Mouse (Mus musculus): ENCODE measurements at regions not wholly inside any gene's neighbourhood (a gene's known extent, or its start where the extent isn't known, plus 50 kb on each side); places are given as distances from the start of the nearest gene placed in this dataset.

GRCm38 (mm10) chr13:45267906-45268305 is 121.6 kb upstream of the Mylip start:
- DNase-seq (ENCODE audit: low read depth, low spot score) = no peak
- 88% methylated on average over 4 of the region's 4 CpGs for WGBS

- DNase-seq (ENCODE audit: low read depth, low spot score) = no peak
- WGBS = 46% methylated on average over 8 of the region's 8 CpGs
Observed at GRCm38 (mm10) chr13:45274261-45274884, 115.2 kb upstream of the Mylip start.

- 86% methylated on average over 5 of the region's 5 CpGs for WGBS
- DNase-seq (ENCODE audit: low read depth, low spot score) = no peak
Observed at GRCm38 (mm10) chr13:45275391-45275790, 114.2 kb upstream of the Mylip start.

GRCm38 (mm10) chr13:45277842-45278416 is 111.6 kb upstream of the Mylip start:
- WGBS = 55% methylated on average over 7 of the region's 7 CpGs
- no peak for DNase-seq (ENCODE audit: low read depth, low spot score)

- 71% methylated on average over 8 of the region's 8 CpGs for WGBS
- no peak for DNase-seq (ENCODE audit: low read depth, low spot score)
Observed at GRCm38 (mm10) chr13:45281106-45281505, 108.4 kb upstream of the Mylip start.

- no peak for DNase-seq (ENCODE audit: low read depth, low spot score)
- 97% methylated on average over 2 of the region's 2 CpGs for WGBS
Observed at GRCm38 (mm10) chr13:45286651-45287050, 102.9 kb upstream of the Mylip start.

GRCm38 (mm10) chr13:45287217-45287616 is 102.3 kb upstream of the Mylip start:
- no peak for DNase-seq (ENCODE audit: low read depth, low spot score)
- 89% methylated on average over 4 of the region's 4 CpGs for WGBS

GRCm38 (mm10) chr13:45289976-45290375 is 99.6 kb upstream of the Mylip start:
- no peak for DNase-seq (ENCODE audit: low read depth, low spot score)
- WGBS = 92% methylated on average over 11 of the region's 11 CpGs

GRCm38 (mm10) chr13:45294691-45295090 is 94.9 kb upstream of the Mylip start:
- no peak for DNase-seq (ENCODE audit: low read depth, low spot score)
- WGBS = 85% methylated on average over 10 of the region's 10 CpGs

GRCm38 (mm10) chr13:45300610-45301009 is 88.9 kb upstream of the Mylip start:
- no peak for DNase-seq (ENCODE audit: low read depth, low spot score)
- 48% methylated on average over 8 of the region's 8 CpGs for WGBS

- DNase-seq (ENCODE audit: low read depth, low spot score) = no peak
Observed at GRCm38 (mm10) chr13:45301191-45301905, 88.2 kb upstream of the Mylip start.

GRCm38 (mm10) chr13:45302796-45303195 is 86.7 kb upstream of the Mylip start:
- DNase-seq (ENCODE audit: low read depth, low spot score) = no peak
- 71% methylated on average over 6 of the region's 6 CpGs for WGBS

More at GRCm38 (mm10) chr13:45301191-45301905, 88.2 kb upstream of the Mylip start:
- 80% methylated on average over 10 of the region's 10 CpGs for WGBS

GRCm38 (mm10) chr13:45306177-45306576 is 83.4 kb upstream of the Mylip start:
- WGBS = 78% methylated on average over 5 of the region's 5 CpGs
- no peak for DNase-seq (ENCODE audit: low read depth, low spot score)

GRCm38 (mm10) chr13:45307226-45307625 is 82.3 kb upstream of the Mylip start:
- no peak for DNase-seq (ENCODE audit: low read depth, low spot score)
- 85% methylated on average over 3 of the region's 3 CpGs for WGBS

GRCm38 (mm10) chr13:45319646-45320045 is 69.9 kb upstream of the Mylip start:
- no peak for DNase-seq (ENCODE audit: low read depth, low spot score)
- 96% methylated on average over 6 of the region's 6 CpGs for WGBS

GRCm38 (mm10) chr13:45325736-45326293 is 63.7 kb upstream of the Mylip start:
- WGBS = 84% methylated on average over 7 of the region's 7 CpGs
- DNase-seq (ENCODE audit: low read depth, low spot score) = no peak

GRCm38 (mm10) chr13:45326751-45327150 is 62.8 kb upstream of the Mylip start:
- WGBS = 52% methylated on average over 6 of the region's 6 CpGs
- no peak for DNase-seq (ENCODE audit: low read depth, low spot score)

GRCm38 (mm10) chr13:45330561-45330960 is 59.0 kb upstream of the Mylip start:
- no peak for DNase-seq (ENCODE audit: low read depth, low spot score)
- WGBS = 76% methylated on average over 8 of the region's 8 CpGs

GRCm38 (mm10) chr13:45332031-45332430 is 57.5 kb upstream of the Mylip start:
- DNase-seq (ENCODE audit: low read depth, low spot score) = no peak
- whole genome bisulfite sequencing = 88% methylated on average over 3 of the region's 3 CpGs

GRCm38 (mm10) chr13:45333634-45334033 is 55.9 kb upstream of the Mylip start:
- 72% methylated on average over 5 of the region's 5 CpGs for WGBS
- DNase-seq (ENCODE audit: low read depth, low spot score) = no peak

All from large intestine, adult 2 months (tissue).